Mouse (Mus musculus): ENCODE data around the gene Kansl1.

DNA sequence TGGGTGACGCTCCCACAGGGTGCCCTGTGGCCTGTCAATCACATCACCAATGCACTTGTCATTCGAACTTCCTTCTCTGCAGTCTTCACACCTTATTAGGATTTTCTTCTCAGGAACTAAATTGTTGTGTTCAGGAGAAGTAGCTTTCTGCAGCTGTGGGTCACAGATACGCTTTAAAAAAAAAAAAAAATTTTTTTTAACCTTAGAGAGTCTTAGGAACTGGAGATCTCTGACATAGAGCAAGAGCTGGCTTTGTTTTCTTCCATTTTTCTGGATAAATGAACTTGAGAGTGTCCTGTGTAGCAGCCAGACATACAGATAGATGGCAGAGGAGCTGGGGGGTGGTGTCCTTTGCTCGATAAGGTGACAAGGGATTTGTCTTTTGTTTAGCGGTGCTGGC, 173.5 kb downstream of the Kansl1 start:
- TF ChIP-seq CEBPB (IDR thresholded peaks at IDR 0.05; ENCODE audit: insufficient read depth, poor library complexity, severe bottlenecking), result no peak
- no peak for TF ChIP-seq POLR2A (IDR thresholded peaks at IDR 0.05; ENCODE audit: insufficient read length, low read depth)
- TF ChIP-seq E2F4 (IDR thresholded peaks at IDR 0.05; ENCODE audit: insufficient read depth), result no peak
- TF ChIP-seq MYOG (IDR thresholded peaks at IDR 0.05; ENCODE audit: control insufficient read depth in 1 of 3, insufficient read depth in 1 of 3, insufficient read length in 2 of 3, low read depth in 2 of 3), result no peak
